Mouse (Mus musculus) kidney, postnatal 0 days (tissue): ENCODE data around the gene Ly75. TPM values are rescaled to one million over a fixed set of nuclear protein-coding genes. Genes with fewer than 3 reads are reported as not detected.
A peak's percentile ranks its signal among the peaks of the same experiment; 100 is the strongest.

Experiments used
- ATAC-seq: fragments of 200-750 bp; cut with Nextera tagmentation; replicated peaks from 2 replicates; pipeline ENCODE4 v1.8.0; 2017; ENCODE audit warnings: low read depth, moderate number of reproducible peaks, moderate TSS enrichment, moderate library complexity; ENCODE audit not compliant: low FRiP score
- DNase-seq: peaks from one replicate; pipeline ENCODE4 v3.0.0-alpha.2; 2016; ENCODE audit warnings: low spot score
- H3K27ac ChIP-seq: fragments of 300-500 bp; sonication (generic); 2 replicates; pipeline ENCODE4 v1.5.1; 2014; ENCODE audit warnings: mild to moderate bottlenecking
- H3K27me3 ChIP-seq: fragments of 300-500 bp; sonication (generic); 2 replicates; pipeline ENCODE4 v1.6.1; 2014; ENCODE audit warnings: low read length, mixed read lengths; ENCODE audit not compliant: insufficient read depth
- H3K36me3 ChIP-seq: fragments of 300-500 bp; sonication (generic); 2 replicates; pipeline ENCODE4 v1.6.1; 2014; ENCODE audit warnings: low read length, mixed read lengths; ENCODE audit not compliant: insufficient read depth
- H3K4me1 ChIP-seq: fragments of 300-500 bp; sonication (generic); replicated peaks from 2 replicates; pipeline ENCODE4 v1.6.1; 2014; ENCODE audit warnings: antibody characterized with exemption, low read length, mixed read lengths; ENCODE audit not compliant: insufficient read depth
- H3K4me2 ChIP-seq: fragments of 300-500 bp; sonication (generic); 2 replicates; pipeline ENCODE4 v1.6.1; 2014; ENCODE audit warnings: mild to moderate bottlenecking, low read length, moderate library complexity, mixed read lengths
- H3K4me3 ChIP-seq: fragments of 300-500 bp; sonication (generic); replicated peaks from 2 replicates; pipeline ENCODE4 v1.5.1; 2014; ENCODE audit warnings: low read depth, low read length
- H3K9ac ChIP-seq: fragments of 300-500 bp; sonication (generic); 2 replicates; pipeline ENCODE4 v1.6.1; 2014; ENCODE audit warnings: low read depth, low read length
- H3K9me3 ChIP-seq: fragments of 300-500 bp; sonication (generic); replicated peaks from 2 replicates; pipeline ENCODE4 v1.6.1; 2016; ENCODE audit warnings: low read length, inconsistent platforms, mixed read lengths
- CTCF ChIP-seq: IDR thresholded peaks from 2 replicates; pipeline ENCODE4 v1.5.1; 2016; ENCODE audit warnings: antibody characterized with exemption, low read depth, mild to moderate bottlenecking, moderate library complexity
- WGBS: fragments of 180-500 bp; shearing (Covaris S2); extraction: QIAGEN DNeasy Blood & Tissue Kit; methylation state at CpG from one replicate; pipeline ENCODE4 v1.1.7; 2014; 5-methylcytosine and 5-hydroxymethylcytosine counted together
- polyA plus RNA-seq: library from polyadenylated mRNA; unstranded; fragments of >200 nt; fragmentation: Nextera tagmentation; extraction: Ambion mirVana; gene quantifications from 2 replicates; pipeline ENCODE4 v1.2.1, GENCODE M21; 2015

Gene Ly75
- polyA plus RNA-seq, 1 experiment from 2014 or later = 1.4 TPM

DNA sequence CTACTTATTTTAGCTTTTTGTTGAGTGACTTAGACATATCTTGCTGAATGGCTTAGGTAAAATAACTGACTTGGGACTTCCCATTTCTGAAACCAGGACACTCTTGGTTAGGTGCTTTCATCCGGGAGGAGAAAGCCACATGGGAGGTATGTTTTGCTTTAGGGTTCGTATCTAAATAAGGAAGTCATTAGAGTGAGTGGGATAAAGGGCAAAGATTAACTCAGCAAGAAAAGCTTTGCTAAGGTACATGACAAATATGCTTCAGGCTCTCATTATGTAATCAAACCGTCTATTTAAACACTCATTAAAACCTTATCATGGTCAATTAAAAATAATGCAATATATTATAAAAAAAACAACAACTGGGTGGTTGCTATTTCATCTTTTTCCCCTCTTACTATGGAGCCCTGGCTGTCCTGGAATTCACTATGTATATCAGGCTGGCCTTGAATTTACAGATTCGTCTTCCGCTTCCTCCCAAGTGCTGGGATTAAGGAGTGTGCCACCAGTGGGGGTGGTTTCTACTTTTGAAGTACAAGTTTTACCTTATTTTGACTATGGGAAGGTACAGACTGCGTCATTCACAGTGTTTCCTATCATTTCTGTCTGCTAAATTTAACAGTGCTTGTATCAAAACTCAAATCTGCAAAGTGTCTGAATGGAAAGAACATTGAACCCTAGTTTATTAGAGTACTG, 60.9 kb downstream of the Ly75 start:
- WGBS = 59% methylated on average over 6 of the region's 6 CpGs
- no peaks in the 10 kb centered on the region for H3K36me3 ChIP-seq
- no peak overlapping the region for H3K27ac ChIP-seq
- DNase-seq (no peak), ATAC-seq (no peak)
- no peaks in the 10 kb centered on the region for H3K9me3 ChIP-seq
- no peak overlapping the region for H3K4me2 ChIP-seq
- H3K27me3 ChIP-seq = no peaks in the 10 kb centered on the region
- no peaks in the 10 kb centered on the region for H3K4me1 ChIP-seq
- TF ChIP-seq CTCF = no peak
- H3K9ac ChIP-seq = no peak overlapping the region
- no peak overlapping the region for H3K4me3 ChIP-seq

GRCm38 (mm10) chr2:60303796-60304195, 79.3 kb downstream of the Ly75 start:
- H3K36me3 ChIP-seq = no peaks in the 10 kb centered on the region
- H3K9ac ChIP-seq = no peak overlapping the region
- no peaks in the 10 kb centered on the region for H3K9me3 ChIP-seq
- TF ChIP-seq CTCF = no peak
- H3K4me2 ChIP-seq = no peak overlapping the region
- peak; percentile 74 for DNase-seq
- 31% methylated on average over 4 of the region's 4 CpGs for WGBS
- H3K27me3 ChIP-seq = no peaks in the 10 kb centered on the region
- H3K4me1 ChIP-seq = no peaks in the 10 kb centered on the region
- no peak overlapping the region for H3K4me3 ChIP-seq
- H3K27ac ChIP-seq = no peak overlapping the region
- ATAC-seq = no peak

- 94% methylated on average over 2 of the region's 2 CpGs for WGBS
Observed at GRCm38 (mm10) chr2:60299323-60299722, 83.8 kb downstream of the Ly75 start.

DNA sequence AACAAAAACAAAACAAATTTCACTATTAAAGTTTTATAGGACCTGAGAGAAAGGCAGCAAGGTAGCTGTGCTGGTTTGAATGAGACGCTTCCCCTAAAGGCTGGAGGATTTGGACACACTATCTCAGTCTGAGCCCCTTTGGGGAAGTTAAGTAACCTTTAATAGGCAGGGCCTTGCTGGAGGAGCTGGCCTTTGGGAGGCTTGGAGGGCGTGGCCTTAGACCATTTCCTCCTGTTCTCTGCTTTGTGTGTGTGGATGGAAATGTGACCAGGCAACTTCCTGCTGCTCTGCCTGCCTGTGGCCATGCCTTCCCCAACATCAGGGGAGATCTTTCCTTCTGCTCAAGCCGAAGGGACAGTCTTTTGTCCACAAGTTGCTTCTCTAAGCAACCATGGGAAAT, 84.8 kb downstream of the Ly75 start:
- H3K36me3 ChIP-seq = no peaks in the 10 kb centered on the region
- 74% methylated on average over 3 of the region's 3 CpGs for WGBS

More at GRCm38 (mm10) chr2:60299323-60299722, 83.8 kb downstream of the Ly75 start:
- no peak for TF ChIP-seq CTCF
- DNase-seq = no peak
- Histone ChIP-seq H3K36me3 (no peaks in the 10 kb centered on the region), H3K4me2 (no peak overlapping the region), H3K4me1 (no peaks in the 10 kb centered on the region), H3K27ac (no peak overlapping the region), H3K4me3 (no peak overlapping the region), H3K9ac (no peak overlapping the region), H3K27me3 (no peaks in the 10 kb centered on the region), H3K9me3 (no peaks in the 10 kb centered on the region)
- ATAC-seq = no peak

DNA sequence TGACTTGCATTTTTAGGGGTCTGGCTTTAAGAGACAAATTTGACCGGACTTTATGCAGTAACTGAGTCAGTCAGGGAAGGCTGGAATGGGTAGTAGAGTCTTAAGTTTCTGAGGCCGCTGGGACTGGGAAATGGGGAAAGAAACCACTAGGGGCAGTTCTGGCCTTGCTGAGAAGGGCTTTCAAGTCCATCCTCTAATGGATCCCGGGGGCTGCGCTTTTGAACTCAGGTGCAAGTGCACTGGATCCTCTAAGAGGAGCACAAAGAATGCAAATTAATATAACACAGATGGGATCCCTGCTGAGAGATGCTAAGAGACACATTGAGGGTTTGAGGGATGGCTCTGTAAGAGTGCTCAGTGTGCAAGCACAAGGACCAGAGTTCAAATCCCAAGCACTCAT, 91.7 kb downstream of the Ly75 start:
- Histone ChIP-seq H3K4me1 (no peaks in the 10 kb centered on the region), H3K27ac (no peak overlapping the region), H3K4me2 (no peak overlapping the region), H3K4me3 (no peak overlapping the region), H3K36me3 (no peaks in the 10 kb centered on the region), H3K9ac (no peak overlapping the region), H3K27me3 (no peaks in the 10 kb centered on the region), H3K9me3 (no peaks in the 10 kb centered on the region)
- no peak for ATAC-seq
- TF ChIP-seq CTCF = no peak
- WGBS = 83% methylated on average over 4 of the region's 4 CpGs
- no peak for DNase-seq

More for the DNA sequence above, 84.8 kb downstream of the Ly75 start:
- no peak overlapping the region for H3K4me3 ChIP-seq
- DNase-seq = no peak
- H3K4me2 ChIP-seq = no peak overlapping the region
- no peaks in the 10 kb centered on the region for H3K9me3 ChIP-seq
- H3K4me1 ChIP-seq = no peaks in the 10 kb centered on the region
- no peak overlapping the region for H3K9ac ChIP-seq
- H3K27ac ChIP-seq = no peak overlapping the region
- no peaks in the 10 kb centered on the region for H3K27me3 ChIP-seq
- no peak for TF ChIP-seq CTCF
- no peak for ATAC-seq

GRCm38 (mm10) chr2:60289451-60289850, 93.7 kb downstream of the Ly75 start:
- H3K36me3 ChIP-seq = no peaks in the 10 kb centered on the region
- H3K9me3 ChIP-seq = no peaks in the 10 kb centered on the region
- 54% methylated on average over 1 of the region's 1 CpGs for WGBS
- DNase-seq = no peak
- no peaks in the 10 kb centered on the region for H3K4me1 ChIP-seq
- H3K4me3 ChIP-seq = no peak overlapping the region
- no peak for TF ChIP-seq CTCF
- H3K27me3 ChIP-seq = no peaks in the 10 kb centered on the region
- no peak overlapping the region for H3K9ac ChIP-seq
- H3K27ac ChIP-seq = no peak overlapping the region
- no peak for ATAC-seq
- H3K4me2 ChIP-seq = no peak overlapping the region

GRCm38 (mm10) chr2:60288606-60289005, 94.5 kb downstream of the Ly75 start:
- H3K36me3 ChIP-seq = no peaks in the 10 kb centered on the region
- 83% methylated on average over 4 of the region's 4 CpGs for WGBS
- H3K27ac ChIP-seq = no peak overlapping the region
- DNase-seq (no peak), ATAC-seq (no peak)
- no peak overlapping the region for H3K4me2 ChIP-seq
- H3K9me3 ChIP-seq = no peaks in the 10 kb centered on the region
- no peak overlapping the region for H3K4me3 ChIP-seq
- no peaks in the 10 kb centered on the region for H3K27me3 ChIP-seq
- peaks cover 2% of the 10 kb centered on the region; the same call in 1 of the 2 replicates for H3K4me1 ChIP-seq
- H3K9ac ChIP-seq = no peak overlapping the region
- TF ChIP-seq CTCF = no peak
